8 mouse cellular contexts compared by ENCODE assay signal in genomic region chr11:23665798-23666501, GRCm38 (mm10). TPM values are rescaled to one million over a fixed set of nuclear protein-coding genes. Genes with fewer than 3 reads are reported as not detected.
DNase-seq lines count a peak whose midpoint lies in the region; ATAC-seq lines count a peak whose summit lies in the region.

Gene Pex13 (minus strand): TSS chr11:23665959.

- H3K9me3 ChIP-seq in hindbrain, embryonic 13.5 days: no peaks in the 10 kb centered on the region

- H3K4me1 ChIP-seq in hindbrain, embryonic 13.5 days (replicated peaks): peaks cover 25% of the 10 kb centered on the region

- peak within 1 kb of the TSS; percentile 92 for H3K9ac ChIP-seq in hindbrain, embryonic 13.5 days

- no peaks in the 10 kb centered on the region for H3K36me3 ChIP-seq in hindbrain, embryonic 13.5 days

- H3K4me3 ChIP-seq in hindbrain, embryonic 13.5 days: peak within 1 kb of the TSS; percentile 91

- under 1% methylated on average over 49 of the region's 49 CpGs for WGBS in hindbrain, embryonic 13.5 days

- peak; percentile 96 for DNase-seq in NIH3T3 (ENCODE audit: low read depth)
- peak; percentile 97 to 99 for DNase-seq in cerebellum, postnatal 10 days
- peak; percentile 87 to 88 for DNase-seq in frontal cortex, postnatal 14 days (ENCODE audit: low spot score in 2 of 2)
- peak; percentile 83 to 91 for DNase-seq in layer of hippocampus, postnatal 25 days (ENCODE audit: extremely low spot score in 1 of 2, low spot score in 1 of 2)
- DNase-seq in lung, postnatal 25 days (ENCODE audit: low spot score): peak; percentile 95
- DNase-seq in retina, embryonic 14.5 days (ENCODE audit: low spot score): peak; percentile 96
- peak; percentile 92 for DNase-seq in thymus, postnatal 4 days

- H3K27me3 ChIP-seq in hindbrain, embryonic 13.5 days: no peaks in the 10 kb centered on the region

- H3K4me2 ChIP-seq in hindbrain, embryonic 13.5 days: peak within 1 kb of the TSS; percentile 78

- peak; percentile 99 for ATAC-seq in hindbrain, embryonic 13.5 days (ENCODE audit: low FRiP score)

- H3K27ac ChIP-seq in hindbrain, embryonic 13.5 days: peak within 1 kb of the TSS; percentile 97

RNA-seq across cellular contexts. Expression of gene Pex13, which starts in this region (rescaled TPM):
- polyA plus RNA-seq in hindbrain, embryonic 13.5 days (2015; fragmentation: Nextera tagmentation; extraction: Ambion mirVana): 33.2 and 35.2 TPM in 2 replicates
- 10 to 100 TPM; 27.4 to 28.5 TPM for total RNA-seq in layer of hippocampus, postnatal 25 days (2021)

Comparison
In these comparisons a context has a peak if more than half of its experiments do, and no peak if none do; other contexts are left out.
1. Peak in every context shown above with its lines: DNase-seq, ATAC-seq, H3K4me3 ChIP-seq and H3K27ac ChIP-seq.